Mouse (Mus musculus) spleen, adult 10 weeks (tissue): ENCODE data around the gene Psme2. TPM values are rescaled to one million over a fixed set of nuclear protein-coding genes. Genes with fewer than 3 reads are reported as not detected.

Source experiments
- polyA plus RNA-seq: library from polyadenylated mRNA; stranded (reverse); fragments of 350-450 nt; fragmentation: Illumina TruSeq; extraction: RNeasy Lipid Tissue Mini Kit (QIAGEN cat#74804); gene quantifications from one replicate; pipeline ENCODE4 v1.2.3, GENCODE M21; 2015; ENCODE audit warnings: low replicate concordance; ENCODE audit not compliant: insufficient read depth

Psme2 gene
- 451 TPM for polyA plus RNA-seq

GRCm38 (mm10) chr14:55590748-55591330 is at the start of gene Psme2:
TSS of gene Psme2 (minus strand) at chr14:55591113.

GRCm38 (mm10) chr14:55637795-55638194 is 46.9 kb upstream of the Psme2 start, which contains the start of gene Gm49378:
TSS of gene Gm49378 (minus strand) at chr14:55637895.

GRCm38 (mm10) chr14:55635523-55636007 is 44.7 kb upstream of the Psme2 start, which contains the start of gene Ipo4:
TSS of gene Ipo4 (minus strand) at chr14:55635957.

GRCm38 (mm10) chr14:55617822-55618221 is 26.9 kb upstream of the Psme2 start, which contains the start of gene Rec8:
TSS of gene Rec8 (plus strand) at chr14:55618037.

GRCm38 (mm10) chr14:55603271-55603632 is 12.3 kb upstream of the Psme2 start, which contains the start of gene Irf9:
TSS of gene Irf9 (plus strand) at chr14:55603571.

GRCm38 (mm10) chr14:55591331-55591891 is 498 bp upstream of the Psme2 start, which contains the start of gene Rnf31:
TSS of gene Rnf31 (plus strand) at chr14:55591708.

GRCm38 (mm10) chr14:55584702-55585565 is 6.0 kb downstream of the Psme2 start, which contains the start of gene Emc9:
TSS of gene Emc9 (minus strand) at chr14:55585302.

GRCm38 (mm10) chr14:55577871-55578667 is 12.8 kb downstream of the Psme2 start, which contains the start of gene Psme1:
TSS of gene Psme1 (plus strand) at chr14:55578123.

GRCm38 (mm10) chr14:55575302-55575701 is 15.6 kb downstream of the Psme2 start, which contains the start of gene Fitm1:
TSS of gene Fitm1 (plus strand) at chr14:55575617.

GRCm38 (mm10) chr14:55560202-55561073 is 30.5 kb downstream of the Psme2 start, which contains the start of gene A730061H03Rik:
TSS of gene A730061H03Rik (minus strand) at chr14:55560406.

GRCm38 (mm10) chr14:55559799-55560201 is 31.1 kb downstream of the Psme2 start, which contains the start of gene Dcaf11:
TSS of gene Dcaf11 (plus strand) at chr14:55560006.

GRCm38 (mm10) chr14:55540067-55540786 is 50.7 kb downstream of the Psme2 start, which contains the start of gene Pck2:
TSS of gene Pck2 (plus strand) at chr14:55540266.

Other genes with a start within 250 kb of the Psme2 start
- 26.8 TPM for gene Dhrs4, start 112.4 kb downstream of the Psme2 start, polyA plus RNA-seq
- gene Carmil3, start 100.5 kb downstream of the Psme2 start, polyA plus RNA-seq: 0.87 TPM
- gene Cpne6, start 80.7 kb downstream of the Psme2 start, polyA plus RNA-seq: not detected
- not detected for gene Nrl, start 66.1 kb downstream of the Psme2 start, polyA plus RNA-seq
- 23.0 TPM for gene Pck2, start 50.8 kb downstream of the Psme2 start, polyA plus RNA-seq
- 64.7 TPM for gene Dcaf11, start 31.1 kb downstream of the Psme2 start, polyA plus RNA-seq
- not detected for gene A730061H03Rik, start 30.7 kb downstream of the Psme2 start, polyA plus RNA-seq
- gene Fitm1, start 15.5 kb downstream of the Psme2 start, polyA plus RNA-seq: not detected
- gene Psme1, start 13.0 kb downstream of the Psme2 start, polyA plus RNA-seq: 474 TPM
- gene Emc9, start 5.8 kb downstream of the Psme2 start, polyA plus RNA-seq: 11.9 TPM
- 67.4 TPM for gene Rnf31, start 595 bp upstream of the Psme2 start, polyA plus RNA-seq
- 106 TPM for gene Irf9, start 12.5 kb upstream of the Psme2 start, polyA plus RNA-seq
- gene Rec8, start 26.9 kb upstream of the Psme2 start, polyA plus RNA-seq: 2.6 TPM
- 21.3 TPM for gene Ipo4, start 44.8 kb upstream of the Psme2 start, polyA plus RNA-seq
- 1.5 TPM for gene Gm49378, start 46.8 kb upstream of the Psme2 start, polyA plus RNA-seq
- gene Tm9sf1, start 52.7 kb upstream of the Psme2 start, polyA plus RNA-seq: 57.7 TPM
- 1.7 TPM for gene Tssk4, start 59.1 kb upstream of the Psme2 start, polyA plus RNA-seq
- gene Mdp1, start 69.4 kb upstream of the Psme2 start, polyA plus RNA-seq: 71.8 TPM
- gene Gmpr2, start 80.8 kb upstream of the Psme2 start, polyA plus RNA-seq: 54.9 TPM
- 226 TPM for gene Nedd8, start 81.0 kb upstream of the Psme2 start, polyA plus RNA-seq
- gene Tinf2, start 90.7 kb upstream of the Psme2 start, polyA plus RNA-seq: 54.5 TPM
- 15.3 TPM for gene Tgm1, start 122.8 kb upstream of the Psme2 start, polyA plus RNA-seq
- gene Rabggta, start 131.2 kb upstream of the Psme2 start, polyA plus RNA-seq: 19.2 TPM
- gene Dhrs1, start 154.6 kb upstream of the Psme2 start, polyA plus RNA-seq: 90.3 TPM
- gene Nop9, start 154.6 kb upstream of the Psme2 start, polyA plus RNA-seq: 22.0 TPM
- not detected for gene Cideb, start 167.3 kb upstream of the Psme2 start, polyA plus RNA-seq
- 0.28 TPM for gene Ltb4r2, start 170.3 kb upstream of the Psme2 start, polyA plus RNA-seq
- 1.8 TPM for gene Ltb4r1, start 174.8 kb upstream of the Psme2 start, polyA plus RNA-seq
- 3.7 TPM for gene Adcy4, start 193.0 kb upstream of the Psme2 start, polyA plus RNA-seq
- 53.5 TPM for gene Ripk3, start 197.8 kb upstream of the Psme2 start, polyA plus RNA-seq
- 3.8 TPM for gene Nfatc4, start 232.0 kb upstream of the Psme2 start, polyA plus RNA-seq